Mouse (Mus musculus): ENCODE data around the gene Zfp575.

- TF ChIP-seq CTCF (IDR thresholded peaks at IDR 0.05; ENCODE audit: borderline replicate concordance, insufficient read depth, low read depth, low read length) (no peak), POLR2A (IDR thresholded peaks at IDR 0.05; ENCODE audit: borderline replicate concordance, insufficient read depth, low read length) (no peak)
Observed at GRCm38 (mm10) chr7:24612308-24612910, 25.0 kb upstream of the Zfp575 start.

Data from cerebellum, adult 2 months (tissue).